In the genomic region with DNA sequence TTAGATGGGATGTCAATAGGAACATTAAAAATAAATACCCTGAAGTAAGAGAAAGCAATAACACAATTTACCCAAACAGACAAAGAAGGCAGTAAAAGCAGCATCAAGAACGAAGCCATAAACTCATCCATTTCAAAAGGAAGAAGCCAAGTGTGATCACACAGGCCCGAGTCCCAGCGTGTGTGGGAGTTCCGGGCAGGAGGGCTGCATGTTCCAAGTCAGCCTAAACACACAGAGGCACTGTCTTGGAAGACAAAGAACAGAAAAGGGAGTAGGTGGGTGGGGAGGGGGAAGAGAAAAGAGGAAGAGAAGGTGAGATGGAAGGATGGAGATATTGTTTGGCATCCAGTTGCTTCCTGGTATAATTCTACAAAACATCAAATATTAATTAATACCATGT, we compare ENCODE assay signal across 17 mouse cellular contexts.
"Had no signal": no experiment of that assay in that cellular context is flagged by ENCODE, and none has a peak within 500 bp of the region (broad histone marks: within the 10 kb centered on the region; RNA-seq: fewer than 3 reads in every experiment).

No protein-coding gene starts in this region.

- DNase-seq: gastrocnemius, adult 2 months; gastrocnemius, postnatal 10 days; gastrocnemius, postnatal 25 days; heart, adult 2 months; heart, postnatal 14 days; heart, postnatal 36 days; kidney, adult 11 months; kidney, adult 2 months; kidney, adult 9 months; kidney, postnatal 14 days; kidney, postnatal 36 days; layer of hippocampus, adult 9-11 months; layer of hippocampus, postnatal 36 days; left cerebral cortex, postnatal 4 days had no signal

- ATAC-seq: hindbrain, postnatal 0 days; intestine, embryonic 16.5 days; liver, embryonic 12.5 days had no signal
